Mouse (Mus musculus): Measurements from ENCODE around the gene Eva1c. TPM values are rescaled to one million over a fixed set of nuclear protein-coding genes. Genes with fewer than 3 reads are reported as not detected.
A peak's percentile ranks its signal among the peaks of the same experiment; 100 is the strongest.

The Eva1c gene
- polyA plus RNA-seq, 1 experiment from 2014 or later = 0.20 TPM

GRCm38 (mm10) chr16:90830686-90831439, 4.3 kb downstream of the Eva1c start:
- under 1% methylated on average over 66 of the region's 67 CpGs for WGBS
- Histone ChIP-seq H3K27me3 (ENCODE audit: control insufficient read depth, insufficient read depth, low read length) (peaks cover 29% of the 10 kb centered on the region), H3K4me3 (ENCODE audit: low read length) (peak overlapping the region; percentile 47), H3K9me3 (ENCODE audit: control insufficient read depth, low read length) (no peaks in the 10 kb centered on the region), H3K4me2 (replicated peaks; ENCODE audit: low read depth, low read length) (peak overlapping the region; percentile 98), H3K9ac (ENCODE audit: low read depth, low read length) (peak overlapping the region; percentile 54), H3K4me1 (ENCODE audit: control insufficient read depth, insufficient read depth, low read length) (peaks cover 4% of the 10 kb centered on the region; the same call in 1 of the 2 replicates), H3K36me3 (ENCODE audit: control insufficient read depth, insufficient read depth, low read length) (no peaks in the 10 kb centered on the region), H3K27ac (ENCODE audit: low read depth, low read length) (no peak overlapping the region)
- peak; percentile 81 for ATAC-seq (ENCODE audit: low FRiP score, low TSS enrichment)

GRCm38 (mm10) chr16:90831676-90832075, 5.2 kb downstream of the Eva1c start:
- 23% methylated on average over 15 of the region's 15 CpGs for WGBS
- Histone ChIP-seq H3K9ac (ENCODE audit: low read depth, low read length) (peak overlapping the region; percentile 54; the same call in 1 of the 2 replicates), H3K36me3 (ENCODE audit: control insufficient read depth, insufficient read depth, low read length) (no peaks in the 10 kb centered on the region), H3K4me2 (replicated peaks; ENCODE audit: low read depth, low read length) (peak overlapping the region; percentile 98), H3K4me3 (ENCODE audit: low read length) (peak overlapping the region; percentile 47), H3K4me1 (ENCODE audit: control insufficient read depth, insufficient read depth, low read length) (peaks cover 4% of the 10 kb centered on the region; the same call in 1 of the 2 replicates), H3K27me3 (ENCODE audit: control insufficient read depth, insufficient read depth, low read length) (peaks cover 29% of the 10 kb centered on the region), H3K27ac (ENCODE audit: low read depth, low read length) (no peak overlapping the region), H3K9me3 (ENCODE audit: control insufficient read depth, low read length) (no peaks in the 10 kb centered on the region)
- ATAC-seq (ENCODE audit: low FRiP score, low TSS enrichment) = no peak

- Histone ChIP-seq H3K36me3 (ENCODE audit: control insufficient read depth, insufficient read depth, low read length) (no peaks in the 10 kb centered on the region), H3K27me3 (ENCODE audit: control insufficient read depth, insufficient read depth, low read length) (peaks cover 29% of the 10 kb centered on the region), H3K4me1 (ENCODE audit: control insufficient read depth, insufficient read depth, low read length) (peaks cover 4% of the 10 kb centered on the region; the same call in 1 of the 2 replicates), H3K9me3 (ENCODE audit: control insufficient read depth, low read length) (no peaks in the 10 kb centered on the region), H3K4me3 (ENCODE audit: low read length) (no peak overlapping the region), H3K4me2 (replicated peaks; ENCODE audit: low read depth, low read length) (no peak overlapping the region), H3K9ac (ENCODE audit: low read depth, low read length) (no peak overlapping the region), H3K27ac (ENCODE audit: low read depth, low read length) (no peak overlapping the region)
- ATAC-seq (ENCODE audit: low FRiP score, low TSS enrichment) = no peak
- WGBS = 54% methylated on average over 6 of the region's 6 CpGs
Observed at GRCm38 (mm10) chr16:90832495-90832894, 6.0 kb downstream of the Eva1c start.

GRCm38 (mm10) chr16:90833041-90833791, 6.7 kb downstream of the Eva1c start:
- no peak overlapping the region for H3K4me2 ChIP-seq (replicated peaks; ENCODE audit: low read depth, low read length)

GRCm38 (mm10) chr16:90837431-90837830, 10.9 kb downstream of the Eva1c start:
- Histone ChIP-seq H3K4me1 (ENCODE audit: control insufficient read depth, insufficient read depth, low read length) (0 out of 2 replicates have a peak, but pooled peaks cover 3% of the 10 kb centered on the region), H3K4me3 (ENCODE audit: low read length) (no peak overlapping the region), H3K9ac (ENCODE audit: low read depth, low read length) (no peak overlapping the region), H3K27ac (ENCODE audit: low read depth, low read length) (no peak overlapping the region), H3K9me3 (ENCODE audit: control insufficient read depth, low read length) (no peaks in the 10 kb centered on the region), H3K4me2 (replicated peaks; ENCODE audit: low read depth, low read length) (no peak overlapping the region), H3K27me3 (ENCODE audit: control insufficient read depth, insufficient read depth, low read length) (peaks cover under 1% of the 10 kb centered on the region; the same call in 1 of the 2 replicates), H3K36me3 (ENCODE audit: control insufficient read depth, insufficient read depth, low read length) (no peaks in the 10 kb centered on the region)
- 75% methylated on average over 8 of the region's 8 CpGs for WGBS
- ATAC-seq (ENCODE audit: low FRiP score, low TSS enrichment) = no peak

More at GRCm38 (mm10) chr16:90833041-90833791, 6.7 kb downstream of the Eva1c start:
- WGBS = 30% methylated on average over 9 of the region's 9 CpGs
- H3K36me3 ChIP-seq (ENCODE audit: control insufficient read depth, insufficient read depth, low read length) = no peaks in the 10 kb centered on the region
- H3K4me3 ChIP-seq (ENCODE audit: low read length) = no peak overlapping the region
- no peak overlapping the region for H3K9ac ChIP-seq (ENCODE audit: low read depth, low read length)
- H3K27me3 ChIP-seq (ENCODE audit: control insufficient read depth, insufficient read depth, low read length) = peaks cover 29% of the 10 kb centered on the region
- ATAC-seq (ENCODE audit: low FRiP score, low TSS enrichment) = no peak
- no peak overlapping the region for H3K27ac ChIP-seq (ENCODE audit: low read depth, low read length)
- no peaks in the 10 kb centered on the region for H3K9me3 ChIP-seq (ENCODE audit: control insufficient read depth, low read length)
- H3K4me1 ChIP-seq (ENCODE audit: control insufficient read depth, insufficient read depth, low read length) = peaks cover 4% of the 10 kb centered on the region; the same call in 1 of the 2 replicates

GRCm38 (mm10) chr16:90842164-90842563, 15.6 kb downstream of the Eva1c start:
- Histone ChIP-seq H3K4me2 (replicated peaks; ENCODE audit: low read depth, low read length) (no peak overlapping the region), H3K36me3 (ENCODE audit: control insufficient read depth, insufficient read depth, low read length) (no peaks in the 10 kb centered on the region), H3K27ac (ENCODE audit: low read depth, low read length) (no peak overlapping the region), H3K9me3 (ENCODE audit: control insufficient read depth, low read length) (no peaks in the 10 kb centered on the region), H3K4me1 (ENCODE audit: control insufficient read depth, insufficient read depth, low read length) (0 out of 2 replicates have a peak, but pooled peaks cover 7% of the 10 kb centered on the region), H3K4me3 (ENCODE audit: low read length) (no peak overlapping the region), H3K27me3 (ENCODE audit: control insufficient read depth, insufficient read depth, low read length) (no peaks in the 10 kb centered on the region), H3K9ac (ENCODE audit: low read depth, low read length) (no peak overlapping the region)
- ATAC-seq (ENCODE audit: low FRiP score, low TSS enrichment) = no peak
- 63% methylated on average over 9 of the region's 9 CpGs for WGBS

- 81% methylated on average over 6 of the region's 6 CpGs for WGBS
- 0 out of 2 replicates have a peak, but pooled peaks cover 10% of the 10 kb centered on the region for H3K4me1 ChIP-seq (ENCODE audit: control insufficient read depth, insufficient read depth, low read length)
- ATAC-seq (ENCODE audit: low FRiP score, low TSS enrichment) = no peak
- no peak overlapping the region for H3K9ac ChIP-seq (ENCODE audit: low read depth, low read length)
- no peaks in the 10 kb centered on the region for H3K36me3 ChIP-seq (ENCODE audit: control insufficient read depth, insufficient read depth, low read length)
- H3K4me2 ChIP-seq (replicated peaks; ENCODE audit: low read depth, low read length) = no peak overlapping the region
- H3K27me3 ChIP-seq (ENCODE audit: control insufficient read depth, insufficient read depth, low read length) = no peaks in the 10 kb centered on the region
- H3K4me3 ChIP-seq (ENCODE audit: low read length) = no peak overlapping the region
- H3K27ac ChIP-seq (ENCODE audit: low read depth, low read length) = no peak overlapping the region
- no peaks in the 10 kb centered on the region for H3K9me3 ChIP-seq (ENCODE audit: control insufficient read depth, low read length)
Observed at GRCm38 (mm10) chr16:90845038-90845437, 18.5 kb downstream of the Eva1c start.

- ATAC-seq (ENCODE audit: low FRiP score, low TSS enrichment) = no peak
- H3K27me3 ChIP-seq (ENCODE audit: control insufficient read depth, insufficient read depth, low read length) = no peaks in the 10 kb centered on the region
- 65% methylated on average over 13 of the region's 13 CpGs for WGBS
- no peak overlapping the region for H3K9ac ChIP-seq (ENCODE audit: low read depth, low read length)
- H3K27ac ChIP-seq (ENCODE audit: low read depth, low read length) = no peak overlapping the region
- H3K9me3 ChIP-seq (ENCODE audit: control insufficient read depth, low read length) = no peaks in the 10 kb centered on the region
- H3K4me2 ChIP-seq (replicated peaks; ENCODE audit: low read depth, low read length) = no peak overlapping the region
- 0 out of 2 replicates have a peak, but pooled peaks cover 10% of the 10 kb centered on the region for H3K4me1 ChIP-seq (ENCODE audit: control insufficient read depth, insufficient read depth, low read length)
- H3K36me3 ChIP-seq (ENCODE audit: control insufficient read depth, insufficient read depth, low read length) = no peaks in the 10 kb centered on the region
- H3K4me3 ChIP-seq (ENCODE audit: low read length) = no peak overlapping the region
Observed at GRCm38 (mm10) chr16:90845591-90845990, 19.1 kb downstream of the Eva1c start.

GRCm38 (mm10) chr16:90848697-90849096, 22.2 kb downstream of the Eva1c start:
- no peak overlapping the region for H3K9ac ChIP-seq (ENCODE audit: low read depth, low read length)
- WGBS = 70% methylated on average over 7 of the region's 7 CpGs
- H3K36me3 ChIP-seq (ENCODE audit: control insufficient read depth, insufficient read depth, low read length) = no peaks in the 10 kb centered on the region
- no peaks in the 10 kb centered on the region for H3K27me3 ChIP-seq (ENCODE audit: control insufficient read depth, insufficient read depth, low read length)
- 0 out of 2 replicates have a peak, but pooled peaks cover 7% of the 10 kb centered on the region for H3K4me1 ChIP-seq (ENCODE audit: control insufficient read depth, insufficient read depth, low read length)
- no peak overlapping the region for H3K27ac ChIP-seq (ENCODE audit: low read depth, low read length)
- ATAC-seq (ENCODE audit: low FRiP score, low TSS enrichment) = no peak
- H3K4me3 ChIP-seq (ENCODE audit: low read length) = no peak overlapping the region
- H3K4me2 ChIP-seq (replicated peaks; ENCODE audit: low read depth, low read length) = no peak overlapping the region
- no peaks in the 10 kb centered on the region for H3K9me3 ChIP-seq (ENCODE audit: control insufficient read depth, low read length)
